Mouse (Mus musculus) spleen, adult 18-20 months (tissue): ENCODE results near the gene Socs4.
"Not testable (repeated sequence)": the region's sequence is repeated elsewhere in the genome, so short reads cannot be mapped to it uniquely, and the experiment has no call there.

Experiments
- DNase-seq, 2 experiments: peaks; one replicate each; pipeline ENCODE4 v3.0.0; 2022; ENCODE audit warnings: mixed read lengths in 2 of 2

The Socs4 gene

GRCm38 (mm10) chr14:47287021-47287420 is 10.3 kb downstream of the Socs4 start:
- no peak for DNase-seq

- DNase-seq: no peak
These were observed 15.0 kb downstream of the Socs4 start for GRCm38 (mm10) chr14:47291772-47292171.

GRCm38 (mm10) chr14:47294136-47294535 is 17.4 kb downstream of the Socs4 start:
- DNase-seq: no peak

- no peak for DNase-seq
These were observed 19.5 kb downstream of the Socs4 start for GRCm38 (mm10) chr14:47296232-47296631.

- DNase-seq: peak; percentile 78 to 91
These were observed 21.2 kb downstream of the Socs4 start, which contains the start of gene Mapk1ip1l for GRCm38 (mm10) chr14:47297785-47298407. Mapk1ip1l (plus strand) TSS chr14:47298266.

GRCm38 (mm10) chr14:47298408-47298792 is 21.7 kb downstream of the Socs4 start:
- no peak for DNase-seq

GRCm38 (mm10) chr14:47298819-47299261 is 22.1 kb downstream of the Socs4 start:
- no peak for DNase-seq

GRCm38 (mm10) chr14:47302885-47303680 is 26.4 kb downstream of the Socs4 start:
- no peak for DNase-seq

GRCm38 (mm10) chr14:47304814-47305405 is 28.2 kb downstream of the Socs4 start:
- no peak for DNase-seq

GRCm38 (mm10) chr14:47305933-47306332 is 29.2 kb downstream of the Socs4 start:
- no peak for DNase-seq

GRCm38 (mm10) chr14:47307669-47308068 is 30.9 kb downstream of the Socs4 start:
- DNase-seq: no peak

GRCm38 (mm10) chr14:47309061-47309460 is 32.3 kb downstream of the Socs4 start:
- no peak for DNase-seq

- no peak for DNase-seq
These were observed 33.8 kb downstream of the Socs4 start for GRCm38 (mm10) chr14:47310342-47311181.

- DNase-seq: no peak
These were observed 42.6 kb downstream of the Socs4 start for GRCm38 (mm10) chr14:47319362-47319761.

GRCm38 (mm10) chr14:47321581-47321980 is 44.9 kb downstream of the Socs4 start:
- not testable (repeated sequence) for DNase-seq

GRCm38 (mm10) chr14:47325965-47326761 is 49.4 kb downstream of the Socs4 start:
- no peak for DNase-seq

- no peak for DNase-seq
These were observed 50.6 kb downstream of the Socs4 start for GRCm38 (mm10) chr14:47327347-47327746.

GRCm38 (mm10) chr14:47331920-47332319 is 55.2 kb downstream of the Socs4 start:
- no peak for DNase-seq

GRCm38 (mm10) chr14:47334819-47335218 is 58.1 kb downstream of the Socs4 start:
- peak; percentile 39 to 64 for DNase-seq

GRCm38 (mm10) chr14:47335300-47335699 is 58.6 kb downstream of the Socs4 start:
- no peak for DNase-seq

- DNase-seq: no peak
These were observed 63.6 kb downstream of the Socs4 start for GRCm38 (mm10) chr14:47340231-47340925.
